Mouse (Mus musculus): ENCODE results near the gene Rgs13.
"Not testable (repeated sequence)": the region's sequence is repeated elsewhere in the genome, so short reads cannot be mapped to it uniquely, and the experiment has no call there.

Rgs13 gene

GRCm38 (mm10) chr1:144152184-144152525 is 25.0 kb downstream of the Rgs13 start:
- no peak for DNase-seq (ENCODE audit: low read depth, low spot score)

DNA sequence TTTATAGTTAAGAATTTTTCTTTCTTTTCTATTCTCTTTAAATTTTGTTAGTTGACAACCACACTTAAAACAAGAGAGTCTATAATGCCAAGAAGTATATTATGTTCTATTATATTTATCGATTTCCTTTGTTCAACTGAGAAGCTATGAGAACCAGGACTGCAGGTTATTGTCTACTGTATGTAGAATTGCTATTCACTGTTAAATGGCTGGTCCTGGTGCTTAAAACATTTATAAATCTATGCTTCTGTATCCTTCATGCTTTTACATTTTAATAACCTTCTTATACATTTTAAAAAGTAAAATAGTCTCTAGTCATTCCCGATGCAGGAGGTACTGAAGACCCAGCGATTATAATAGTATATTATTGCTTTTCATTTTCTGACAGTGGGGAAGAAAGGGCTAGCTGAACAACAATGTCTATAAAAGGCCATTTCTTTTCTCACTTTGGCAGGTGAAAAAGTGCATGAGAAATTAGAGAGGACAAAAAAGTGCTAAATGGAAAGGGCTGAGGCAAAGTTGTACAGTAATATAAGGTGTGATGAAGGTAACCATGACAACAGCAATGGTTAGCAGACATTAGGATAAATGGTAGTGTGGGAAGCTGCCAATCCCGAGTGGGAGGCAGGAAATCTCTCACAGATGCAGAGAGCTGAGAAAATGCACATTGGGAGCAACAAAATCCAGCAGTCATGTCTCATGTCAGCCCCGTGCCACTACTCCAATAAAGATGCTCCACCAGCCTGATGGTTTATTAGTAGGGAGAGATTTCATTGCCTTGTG is 25.6 kb downstream of the Rgs13 start:
- no peak for DNase-seq (ENCODE audit: low read depth, low spot score)

DNA sequence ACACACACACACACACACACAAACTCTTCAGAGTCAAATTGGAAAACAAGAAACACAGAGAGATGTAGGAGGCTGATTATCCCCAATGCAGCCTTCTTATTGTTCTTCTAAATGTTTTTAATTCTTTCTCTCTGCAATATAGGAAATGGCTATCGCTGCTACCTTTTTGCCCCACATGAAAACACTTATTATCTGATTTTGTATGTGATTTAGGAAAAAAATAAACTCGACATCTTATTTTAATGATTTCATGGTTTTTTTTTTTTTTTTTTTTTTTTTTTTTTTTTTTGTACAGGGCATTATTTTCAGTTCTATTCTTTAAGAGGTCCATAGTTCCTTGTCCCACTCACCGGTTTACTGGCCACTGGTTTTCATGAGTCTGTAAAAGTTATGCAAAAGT is 27.2 kb downstream of the Rgs13 start:
- DNase-seq (ENCODE audit: low read depth, low spot score) = no peak

- DNase-seq (ENCODE audit: low read depth, low spot score) = not testable (repeated sequence)
Observed at GRCm38 (mm10) chr1:144141398-144141797, 35.8 kb downstream of the Rgs13 start.

DNA sequence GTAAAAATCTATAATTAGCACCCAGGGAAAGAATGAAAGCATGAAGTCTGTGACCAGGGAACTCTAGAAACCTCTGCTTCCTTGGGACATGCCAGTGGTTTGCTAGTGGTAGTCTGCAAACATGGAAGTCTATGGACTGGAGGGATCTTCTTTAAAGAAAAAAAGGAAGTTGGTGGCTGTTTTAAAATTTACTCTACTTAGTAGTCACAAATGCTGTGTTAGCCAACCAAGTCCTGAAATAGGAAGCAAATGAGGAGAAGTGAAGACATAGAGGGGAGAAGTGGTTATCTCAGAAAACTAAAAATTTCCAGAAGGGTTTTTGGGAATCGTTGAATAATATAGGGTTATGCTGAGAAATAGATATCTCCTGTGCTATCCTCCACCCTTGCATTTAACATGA is 37.3 kb downstream of the Rgs13 start:
- DNase-seq (ENCODE audit: low read depth, low spot score) = no peak

- DNase-seq (ENCODE audit: low read depth, low spot score) = no peak
Observed at GRCm38 (mm10) chr1:144127965-144128364, 49.2 kb downstream of the Rgs13 start.

- no peak for DNase-seq (ENCODE audit: low read depth, low spot score)
Observed at GRCm38 (mm10) chr1:144120042-144120441, 57.1 kb downstream of the Rgs13 start.

DNA sequence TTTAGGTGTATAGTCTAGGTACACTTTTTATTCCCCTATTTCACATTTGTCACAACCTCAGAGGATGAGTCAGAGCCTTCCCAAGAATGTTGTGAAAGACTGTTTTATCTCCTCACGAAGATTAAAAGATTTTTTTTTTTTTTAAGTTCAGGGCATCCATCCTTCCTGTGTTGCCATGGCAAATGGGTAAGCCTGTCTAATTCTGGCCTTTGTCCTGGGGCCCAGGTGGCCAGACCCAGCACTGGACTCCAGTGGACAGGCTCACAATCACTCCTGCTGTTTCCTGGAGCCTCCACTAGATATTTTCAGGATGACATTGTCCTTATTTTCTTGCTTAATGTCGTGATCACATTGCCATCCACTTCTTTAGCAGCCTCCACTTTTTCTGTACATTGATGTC is 57.7 kb downstream of the Rgs13 start:
- DNase-seq (ENCODE audit: low read depth, low spot score) = no peak

GRCm38 (mm10) chr1:144115848-144116727 is 61.1 kb downstream of the Rgs13 start:
- no peak for DNase-seq (ENCODE audit: low read depth, low spot score)

DNA sequence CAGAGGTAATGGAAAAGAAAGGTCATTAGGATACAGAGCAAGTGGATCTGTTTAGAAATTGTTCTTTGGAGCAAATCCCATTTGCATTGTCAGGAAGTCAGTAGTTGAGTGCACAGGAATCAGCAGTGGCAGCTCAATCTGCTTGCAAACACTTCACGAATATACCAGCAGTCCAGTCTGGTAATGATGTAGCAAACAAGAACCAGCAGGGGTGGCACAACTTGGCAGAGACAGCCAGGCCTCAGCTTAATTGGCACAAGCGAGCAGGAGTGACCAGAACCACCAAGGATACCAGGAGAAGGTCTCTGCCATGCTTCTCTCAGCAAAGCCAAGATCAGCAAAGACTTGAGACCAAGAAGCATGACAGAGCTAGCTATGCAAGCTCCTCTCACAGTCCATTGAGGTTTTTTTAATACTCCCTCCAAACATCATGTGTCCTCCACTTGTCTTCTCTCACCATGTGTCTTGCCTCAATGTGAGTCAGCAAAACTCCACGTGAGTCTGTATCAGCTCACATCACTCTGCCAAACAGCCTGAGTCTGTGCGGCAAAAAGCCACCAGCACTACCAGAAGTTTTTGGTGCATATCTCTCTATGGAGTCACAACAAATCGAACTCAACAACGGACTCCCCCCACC is 63.6 kb downstream of the Rgs13 start:
- DNase-seq (ENCODE audit: low read depth, low spot score) = no peak

DNA sequence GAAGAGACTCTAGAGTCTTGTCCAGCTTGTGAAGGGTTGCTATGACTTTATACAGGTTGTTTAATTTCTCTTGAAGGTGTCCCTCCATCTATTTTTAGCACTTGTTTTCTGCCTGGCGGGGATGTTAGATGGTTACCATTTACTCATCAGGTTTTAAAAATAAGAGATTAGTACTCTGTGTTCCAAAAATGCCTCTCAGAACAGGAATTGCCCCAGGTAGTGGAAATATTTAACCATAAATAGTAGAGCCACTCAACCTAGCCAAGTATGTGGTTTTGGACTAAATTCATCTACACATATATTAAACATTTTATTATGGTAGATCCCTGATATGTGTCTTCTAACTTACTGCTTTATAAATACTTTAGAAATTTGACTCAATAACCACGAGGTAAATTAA is 64.2 kb downstream of the Rgs13 start:
- no peak for DNase-seq (ENCODE audit: low read depth, low spot score)

GRCm38 (mm10) chr1:144098587-144099258 is 78.4 kb downstream of the Rgs13 start:
- DNase-seq (ENCODE audit: low read depth, low spot score) = no peak

DNA sequence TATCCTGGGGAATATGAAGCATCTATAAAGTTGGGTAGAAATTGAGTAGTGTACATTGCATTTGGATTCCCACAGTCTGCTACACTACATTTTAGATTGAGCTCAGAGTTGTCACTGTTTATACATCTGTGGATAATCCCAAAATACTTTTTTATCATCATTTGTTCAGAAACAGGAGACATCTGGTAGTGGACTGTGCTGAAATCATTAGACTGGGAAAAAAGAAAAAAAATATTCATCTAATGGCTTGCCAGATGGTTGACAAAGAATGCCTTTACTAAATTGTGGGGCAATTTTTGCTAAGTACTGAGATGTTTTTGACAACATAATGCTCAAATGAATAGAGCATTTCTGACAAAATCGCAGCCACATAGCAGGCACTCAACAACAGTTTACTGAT is 86.8 kb downstream of the Rgs13 start:
- no peak for DNase-seq (ENCODE audit: low read depth, low spot score)
